Mouse (Mus musculus) adipocyte (in vitro differentiated cells): ENCODE results near the gene Olfr597.
"Not testable (repeated sequence)": the region's sequence is repeated elsewhere in the genome, so short reads cannot be mapped to it uniquely, and the experiment has no call there.

ENCODE experiments used
- DNase-seq: peaks from one replicate; pipeline ENCODE4 v3.0.0-alpha.2; 2016; ENCODE audit warnings: low spot score

Olfr597 gene

DNA sequence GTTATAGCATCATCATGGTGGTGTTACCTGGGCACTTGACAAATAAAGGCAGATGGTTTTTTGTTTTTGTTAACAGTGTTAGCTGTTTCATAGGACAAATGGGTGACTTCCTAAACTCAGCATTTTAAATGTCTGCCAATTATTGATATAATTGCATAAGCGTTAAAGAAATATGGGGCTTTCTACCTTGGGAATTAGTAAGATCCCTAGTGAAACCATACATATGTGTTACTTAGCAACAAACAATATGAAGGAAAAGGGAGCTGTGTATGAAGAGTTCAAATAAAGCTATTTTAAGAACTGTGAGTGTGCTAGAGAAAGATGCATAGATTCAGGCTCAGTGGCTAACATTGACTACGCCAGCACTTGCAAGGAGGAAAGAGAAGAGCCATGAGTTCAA, at the start of gene Olfr597:
TSS of gene Olfr597 (plus strand) at position 301 of the 400 bp plus-strand sequence.
- not testable (repeated sequence) for DNase-seq

DNA sequence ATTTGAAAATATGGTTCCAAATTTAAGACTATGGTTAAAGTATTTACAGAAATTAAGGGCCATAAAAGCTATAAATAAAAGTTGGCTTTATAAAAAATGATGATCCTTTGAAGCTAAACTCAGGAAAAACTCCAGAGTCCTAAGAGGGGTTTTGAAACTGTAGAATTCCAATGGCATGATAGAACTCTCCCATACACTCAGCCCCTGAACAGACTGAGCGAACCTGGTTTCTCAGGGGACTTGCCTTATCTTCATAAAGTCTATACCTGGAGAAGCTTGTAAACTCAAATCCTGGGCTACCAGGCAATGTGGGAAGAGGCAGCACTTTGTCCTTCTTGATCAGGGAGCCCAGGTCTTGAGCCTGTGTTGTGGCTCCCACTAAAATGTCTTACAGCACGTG, 10.8 kb upstream of the Olfr597 start, which contains the start of gene Olfr596:
TSS of gene Olfr596 (plus strand) at position 301 of the 400 bp plus-strand sequence.
- DNase-seq: not testable (repeated sequence)

DNA sequence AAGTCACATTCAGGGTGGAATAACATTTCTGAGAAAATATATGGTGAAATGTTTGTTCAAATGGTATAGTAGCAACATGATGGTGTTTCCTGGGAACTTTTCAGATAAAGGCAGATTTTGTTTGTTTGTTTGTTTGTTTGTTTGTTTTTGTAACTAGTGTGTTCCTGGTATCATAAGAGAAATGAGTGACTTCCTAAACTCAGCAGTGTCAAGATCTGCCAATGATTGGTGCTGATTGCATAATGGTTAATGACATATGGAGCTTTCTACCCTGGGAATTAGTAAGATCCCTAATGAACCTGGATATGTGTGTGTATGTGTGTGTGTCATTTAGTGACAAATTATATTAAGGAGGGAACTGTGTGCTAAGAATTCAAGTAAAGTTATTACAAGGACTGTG, 7.2 kb downstream of the Olfr597 start, which contains the start of gene Olfr598:
TSS of gene Olfr598 (plus strand) at position 301 of the 400 bp plus-strand sequence.
- no peak for DNase-seq

DNA sequence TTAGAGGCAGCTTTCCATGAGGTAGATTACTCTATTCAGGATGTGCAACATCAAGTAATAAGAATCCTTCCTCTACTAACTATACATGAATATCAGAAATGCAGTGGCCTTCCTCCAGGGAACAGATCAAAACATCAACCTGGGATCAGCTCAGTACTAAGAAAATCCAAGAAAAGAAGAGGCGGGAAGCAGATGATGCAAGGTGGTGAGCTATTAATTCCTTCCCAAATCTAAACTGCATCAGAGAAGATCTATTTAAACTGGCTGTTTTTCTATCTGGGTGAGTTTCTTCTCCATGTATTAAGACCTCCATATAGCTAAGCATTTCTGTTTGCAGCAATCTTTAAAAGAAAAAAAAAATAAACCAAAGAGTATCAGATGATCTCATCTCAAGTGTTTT, 19.5 kb downstream of the Olfr597 start, which contains the start of gene Olfr599:
TSS of gene Olfr599 (plus strand) at position 301 of the 400 bp plus-strand sequence.
- DNase-seq: no peak

DNA sequence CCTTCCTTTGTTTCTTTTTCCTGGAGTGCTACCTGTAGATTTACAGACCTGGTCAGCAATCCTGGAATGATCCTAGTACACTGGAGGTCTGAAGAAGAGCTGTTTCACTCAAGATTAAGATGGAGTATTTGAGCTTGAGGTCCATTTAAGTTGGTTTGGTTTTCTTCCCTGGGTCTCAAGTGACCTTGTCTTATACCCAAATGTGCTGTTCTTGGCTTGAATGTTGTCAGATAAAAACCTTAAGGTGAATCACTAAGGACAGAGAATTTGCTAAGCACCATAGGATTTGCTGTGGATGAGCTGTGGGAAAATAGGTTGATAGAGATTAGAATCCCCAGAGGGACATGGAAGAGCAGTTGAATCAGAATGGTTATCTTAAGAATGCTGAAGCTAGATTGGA, 33.5 kb downstream of the Olfr597 start, which contains the start of gene Olfr600:
TSS of gene Olfr600 (minus strand) at position 101 of the 400 bp plus-strand sequence.
- DNase-seq: no peak

DNA sequence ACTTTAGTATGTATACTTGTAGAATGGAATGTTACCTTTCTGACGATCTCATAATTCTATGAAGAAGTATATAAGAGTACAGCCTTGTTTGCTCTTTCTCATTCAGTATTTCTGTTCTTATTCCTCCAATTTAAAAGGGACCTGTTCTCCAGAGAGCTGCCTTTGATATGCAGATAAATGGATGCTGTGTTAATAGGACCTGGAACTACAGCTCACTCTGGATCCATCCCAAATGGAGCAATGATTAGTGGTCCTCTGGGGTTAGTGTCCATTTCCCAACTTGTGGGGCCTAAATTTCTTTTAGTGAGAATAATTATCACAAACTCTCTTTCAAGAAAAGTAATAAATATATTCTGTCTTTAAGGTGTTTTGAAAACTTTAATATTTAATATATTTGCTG, 46.4 kb downstream of the Olfr597 start, which contains the start of gene Olfr601:
TSS of gene Olfr601 (minus strand) at position 101 of the 400 bp plus-strand sequence.
- DNase-seq: no peak
